ENCODE assay signal across 11 mouse cellular contexts in genomic region chr12:3787541-3787940, GRCm38 (mm10). TPM values are rescaled to one million over a fixed set of nuclear protein-coding genes. Genes with fewer than 3 reads are reported as not detected.
A peak's percentile ranks its signal among the peaks of the same experiment; 100 is the strongest.
DNase-seq lines count a peak whose midpoint lies in the region; ATAC-seq and TF ChIP-seq lines count a peak whose summit lies in the region.
"Had no signal": no experiment of that assay in that cellular context is flagged by ENCODE, and none has a peak within 500 bp of the region (broad histone marks: within the 10 kb centered on the region; RNA-seq: fewer than 3 reads in every experiment).

No protein-coding gene starts in this region.

- H3K27me3 ChIP-seq in heart, embryonic 12.5 days (replicated peaks) = no peaks in the 10 kb centered on the region
- no peaks in the 10 kb centered on the region for H3K27me3 ChIP-seq in embryonic facial prominence, embryonic 15.5 days
- no peaks in the 10 kb centered on the region for H3K27me3 ChIP-seq in stomach, embryonic 16.5 days (ENCODE audit: control insufficient read depth, insufficient read depth, low read length)
- H3K27me3 ChIP-seq: heart, embryonic 15.5 days had no signal

- WGBS in heart, embryonic 12.5 days = 23% methylated on average over 1 of the region's 1 CpGs
- WGBS in lung, adult 2 months = 64% methylated on average over 1 of the region's 1 CpGs
- WGBS in embryonic facial prominence, embryonic 15.5 days = 26% methylated on average over 1 of the region's 1 CpGs
- 31% methylated on average over 1 of the region's 1 CpGs for WGBS in stomach, embryonic 16.5 days

- peaks cover 53% of the 10 kb centered on the region for H3K4me1 ChIP-seq in heart, embryonic 12.5 days (replicated peaks)
- no peaks in the 10 kb centered on the region; the same call in 1 of the 2 replicates for H3K4me1 ChIP-seq in lung, adult 2 months (ENCODE audit: control insufficient read depth, insufficient read depth, low read length)
- peaks cover 50% of the 10 kb centered on the region for H3K4me1 ChIP-seq in embryonic facial prominence, embryonic 15.5 days
- peaks cover 72% of the 10 kb centered on the region for H3K4me1 ChIP-seq in stomach, embryonic 16.5 days (ENCODE audit: control insufficient read depth, insufficient read depth, low read length)

- no peak for DNase-seq in heart, adult 8-10 months (ENCODE audit: low spot score)
- DNase-seq in lung, postnatal 10 days = peak; percentile 72
- DNase-seq in lung, adult 2 months = no peak
- no peak for DNase-seq in urinary bladder, adult 18-20 months (ENCODE audit: low spot score in 2 of 2)
- DNase-seq: embryo, embryonic 11 days; forebrain, postnatal 0 days; spleen, adult 18-20 months had no signal

- no peak overlapping the region for H3K4me2 ChIP-seq in heart, embryonic 12.5 days
- no peak overlapping the region for H3K4me2 ChIP-seq in embryonic facial prominence, embryonic 15.5 days (replicated peaks)
- H3K4me2 ChIP-seq in stomach, embryonic 16.5 days (ENCODE audit: low read depth, low read length) = no peak overlapping the region
- H3K4me2 ChIP-seq: heart, embryonic 15.5 days had no signal

- no peak overlapping the region for H3K27ac ChIP-seq in heart, embryonic 12.5 days (ENCODE audit: poor library complexity, severe bottlenecking)
- H3K27ac ChIP-seq in embryonic facial prominence, embryonic 15.5 days (replicated peaks) = peak overlapping the region; percentile 74
- H3K27ac ChIP-seq in stomach, embryonic 16.5 days (ENCODE audit: low read length) = peak overlapping the region; percentile 72

- TF ChIP-seq POLR2A in lung, adult 2 months (IDR thresholded peaks at IDR 0.05; ENCODE audit: borderline replicate concordance, extremely low read depth, low read depth, low read length) = no peak

- H3K36me3 ChIP-seq in heart, embryonic 12.5 days = no peaks in the 10 kb centered on the region
- no peaks in the 10 kb centered on the region for H3K36me3 ChIP-seq in embryonic facial prominence, embryonic 15.5 days
- no peaks in the 10 kb centered on the region for H3K36me3 ChIP-seq in stomach, embryonic 16.5 days (ENCODE audit: control insufficient read depth, insufficient read depth, low read length)
- H3K36me3 ChIP-seq: heart, embryonic 15.5 days had no signal

- no peaks in the 10 kb centered on the region for H3K9me3 ChIP-seq in heart, embryonic 12.5 days (replicated peaks)
- no peaks in the 10 kb centered on the region for H3K9me3 ChIP-seq in embryonic facial prominence, embryonic 15.5 days (replicated peaks)
- no peaks in the 10 kb centered on the region for H3K9me3 ChIP-seq in stomach, embryonic 16.5 days (replicated peaks; ENCODE audit: control insufficient read depth, low read length)
- H3K9me3 ChIP-seq: heart, embryonic 15.5 days had no signal

- no peak for TF ChIP-seq CTCF in lung, adult 2 months (IDR thresholded peaks at IDR 0.05; ENCODE audit: insufficient read depth, low read length)

- H3K4me3 ChIP-seq in heart, embryonic 12.5 days = no peak overlapping the region
- H3K4me3 ChIP-seq in lung, adult 2 months (replicated peaks; ENCODE audit: extremely low read depth, low read depth, low read length) = no peak overlapping the region
- H3K4me3 ChIP-seq in embryonic facial prominence, embryonic 15.5 days (replicated peaks) = no peak overlapping the region
- no peak overlapping the region for H3K4me3 ChIP-seq in stomach, embryonic 16.5 days (replicated peaks; ENCODE audit: low read length)
- H3K4me3 ChIP-seq: heart, embryonic 15.5 days had no signal

- H3K9ac ChIP-seq in heart, embryonic 12.5 days = peak overlapping the region; percentile 35; the same call in 1 of the 2 replicates
- no peak overlapping the region for H3K9ac ChIP-seq in embryonic facial prominence, embryonic 15.5 days
- H3K9ac ChIP-seq in stomach, embryonic 16.5 days (ENCODE audit: low read length) = no peak overlapping the region
- H3K9ac ChIP-seq: forebrain, postnatal 0 days; heart, embryonic 15.5 days had no signal

- ATAC-seq in heart, embryonic 12.5 days (ENCODE audit: insufficient number of reproducible peaks, low FRiP score) = 0 out of 2 replicates have a peak, but pooled peaks have one; percentile 46
- no peak for ATAC-seq in embryonic facial prominence, embryonic 15.5 days (ENCODE audit: insufficient number of reproducible peaks, low FRiP score, low TSS enrichment, low read depth)
- peak; percentile 7; the same call in 1 of the 2 replicates for ATAC-seq in stomach, embryonic 16.5 days (ENCODE audit: insufficient read depth, low FRiP score)
- ATAC-seq: forebrain, postnatal 0 days had no signal

RNA-seq across cellular contexts. Expression of gene Dnmt3a, which starts 18.3 kb away (rescaled TPM):
- 139 and 142 TPM in 2 replicates for polyA plus RNA-seq in heart, embryonic 12.5 days (2016; fragmentation: Nextera tagmentation; extraction: Ambion mirVana)
- total RNA-seq in heart, adult 8-10 months (2022) = 10 to 100 TPM; 46.0 to 59.4 (median 50.9) TPM
- polyA plus RNA-seq in lung, adult 2 months (2012; rRNA removed) = 14.6 and 14.7 TPM in 2 replicates
- polyA plus RNA-seq in embryonic facial prominence, embryonic 15.5 days (2015; fragmentation: Nextera tagmentation; extraction: Ambion mirVana) = 114 and 135 TPM in 2 replicates
- polyA plus RNA-seq in stomach, embryonic 16.5 days (2015; fragmentation: Nextera tagmentation; extraction: Ambion mirVana) = 49.6 and 60.4 TPM in 2 replicates
